Mouse (Mus musculus): ENCODE results near the gene Gpc6. TPM values are rescaled to one million over a fixed set of nuclear protein-coding genes. Genes with fewer than 3 reads are reported as not detected.
A peak's percentile ranks its signal among the peaks of the same experiment; 100 is the strongest.

The Gpc6 gene
- total RNA-seq, 2 experiments from 2014 or later = 18.2 to 19.4 TPM

- intact Hi-C loops (cut with DNase I) = no loop called here
- Histone ChIP-seq H3K4me3 (no peak overlapping the region), H3K27ac (no peak overlapping the region)
- TF ChIP-seq CTCF (IDR thresholded peaks at IDR 0.05) = no peak
- no peak for DNase-seq (ENCODE audit: extremely low spot score in 1 of 2, low spot score in 2 of 2)
Observed at GRCm38 (mm10) chr14:117666126-117666525, 741.0 kb downstream of the Gpc6 start.

GRCm38 (mm10) chr14:117673541-117673940 lies 748.4 kb downstream of the Gpc6 start:
- intact Hi-C loops (cut with DNase I) = no loop called here
- DNase-seq (ENCODE audit: extremely low spot score in 1 of 2, low spot score in 2 of 2) = no peak
- H3K27ac ChIP-seq = no peak overlapping the region
- no peak overlapping the region for H3K4me3 ChIP-seq
- no peak for TF ChIP-seq CTCF (IDR thresholded peaks at IDR 0.05)

- no peak for TF ChIP-seq CTCF (IDR thresholded peaks at IDR 0.05)
- intact Hi-C loops (cut with DNase I) = no loop called here
- Histone ChIP-seq H3K27ac (no peak overlapping the region), H3K4me3 (no peak overlapping the region)
- DNase-seq (ENCODE audit: extremely low spot score in 1 of 2, low spot score in 2 of 2) = no peak
Observed at GRCm38 (mm10) chr14:117674482-117674881, 749.4 kb downstream of the Gpc6 start.

GRCm38 (mm10) chr14:117679926-117680325 lies 754.8 kb downstream of the Gpc6 start:
- no peak for TF ChIP-seq CTCF (IDR thresholded peaks at IDR 0.05)
- intact Hi-C loops (cut with DNase I) = no loop called here
- DNase-seq (ENCODE audit: extremely low spot score in 1 of 2, low spot score in 2 of 2) = no peak
- Histone ChIP-seq H3K27ac (no peak overlapping the region), H3K4me3 (no peak overlapping the region)

GRCm38 (mm10) chr14:117681321-117681921 lies 756.3 kb downstream of the Gpc6 start:
- DNase-seq (ENCODE audit: extremely low spot score in 1 of 2, low spot score in 2 of 2) = no peak
- intact Hi-C loops (cut with DNase I) = no loop called here

GRCm38 (mm10) chr14:117683149-117683548 lies 758.0 kb downstream of the Gpc6 start:
- H3K4me3 ChIP-seq = no peak overlapping the region
- TF ChIP-seq CTCF (IDR thresholded peaks at IDR 0.05) = no peak
- H3K27ac ChIP-seq = no peak overlapping the region
- intact Hi-C loops (cut with DNase I) = no loop called here
- DNase-seq (ENCODE audit: extremely low spot score in 1 of 2, low spot score in 2 of 2) = no peak

More at GRCm38 (mm10) chr14:117681321-117681921, 756.3 kb downstream of the Gpc6 start:
- no peak overlapping the region for H3K4me3 ChIP-seq
- TF ChIP-seq CTCF (IDR thresholded peaks at IDR 0.05) = no peak
- H3K27ac ChIP-seq = no peak overlapping the region

GRCm38 (mm10) chr14:117689848-117690247 lies 764.7 kb downstream of the Gpc6 start:
- Histone ChIP-seq H3K27ac (no peak overlapping the region), H3K4me3 (no peak overlapping the region)
- intact Hi-C loops (cut with DNase I) = no loop called here
- no peak for DNase-seq (ENCODE audit: extremely low spot score in 1 of 2, low spot score in 2 of 2)
- no peak for TF ChIP-seq CTCF (IDR thresholded peaks at IDR 0.05)

- Histone ChIP-seq H3K4me3 (no peak overlapping the region), H3K27ac (no peak overlapping the region)
- intact Hi-C loops (cut with DNase I) = no loop called here
- no peak for TF ChIP-seq CTCF (IDR thresholded peaks at IDR 0.05)
- no peak for DNase-seq (ENCODE audit: extremely low spot score in 1 of 2, low spot score in 2 of 2)
Observed at GRCm38 (mm10) chr14:117695565-117695964, 770.5 kb downstream of the Gpc6 start.

GRCm38 (mm10) chr14:117700670-117701280 lies 775.7 kb downstream of the Gpc6 start:
- no peak for TF ChIP-seq CTCF (IDR thresholded peaks at IDR 0.05)
- no peak overlapping the region for H3K4me3 ChIP-seq
- intact Hi-C loops (cut with DNase I) = no loop called here
- H3K27ac ChIP-seq = no peak overlapping the region
- no peak for DNase-seq (ENCODE audit: extremely low spot score in 1 of 2, low spot score in 2 of 2)

GRCm38 (mm10) chr14:117708817-117709216 lies 783.7 kb downstream of the Gpc6 start:
- DNase-seq (ENCODE audit: extremely low spot score in 1 of 2, low spot score in 2 of 2) = no peak
- Histone ChIP-seq H3K4me3 (no peak overlapping the region), H3K27ac (no peak overlapping the region)
- TF ChIP-seq CTCF (IDR thresholded peaks at IDR 0.05) = no peak
- intact Hi-C loops (cut with DNase I) = no loop called here

- Histone ChIP-seq H3K4me3 (no peak overlapping the region), H3K27ac (no peak overlapping the region)
- TF ChIP-seq CTCF (IDR thresholded peaks at IDR 0.05) = no peak
- intact Hi-C loops (cut with DNase I) = no loop called here
- DNase-seq (ENCODE audit: extremely low spot score in 1 of 2, low spot score in 2 of 2) = peak in 1 of 2 experiments; percentile 24
Observed at GRCm38 (mm10) chr14:117710463-117710911, 785.4 kb downstream of the Gpc6 start.

- Histone ChIP-seq H3K4me3 (no peak overlapping the region), H3K27ac (no peak overlapping the region)
- TF ChIP-seq CTCF (IDR thresholded peaks at IDR 0.05) = no peak
- intact Hi-C loops (cut with DNase I) = no loop called here
- DNase-seq (ENCODE audit: extremely low spot score in 1 of 2, low spot score in 2 of 2) = no peak
Observed at GRCm38 (mm10) chr14:117712311-117712710, 787.2 kb downstream of the Gpc6 start.

GRCm38 (mm10) chr14:117714165-117714564 lies 789.0 kb downstream of the Gpc6 start:
- DNase-seq (ENCODE audit: extremely low spot score in 1 of 2, low spot score in 2 of 2) = no peak
- no peak for TF ChIP-seq CTCF (IDR thresholded peaks at IDR 0.05)
- intact Hi-C loops (cut with DNase I) = no loop called here
- H3K27ac ChIP-seq = no peak overlapping the region
- H3K4me3 ChIP-seq = no peak overlapping the region

All from left cerebral cortex, adult 2 months (tissue).